8 mouse cellular contexts compared by ENCODE assay signal in genomic region chr8:85013230-85013840, GRCm38 (mm10). TPM values are rescaled to one million over a fixed set of nuclear protein-coding genes. Genes with fewer than 3 reads are reported as not detected.
DNase-seq lines count a peak whose midpoint lies in the region; ATAC-seq and TF ChIP-seq lines count a peak whose summit lies in the region.

No protein-coding gene starts in this region.

- H3K4me2 ChIP-seq in embryonic facial prominence, embryonic 12.5 days (replicated peaks): peak overlapping the region; percentile 47
- H3K4me2 ChIP-seq in liver, postnatal 0 days (ENCODE audit: low read depth, low read length): peak overlapping the region; percentile 66
- H3K4me2 ChIP-seq in neural tube, embryonic 11.5 days (ENCODE audit: low read depth): peak overlapping the region; percentile 55

- H3ac ChIP-seq in C2C12 (ENCODE audit: control insufficient read depth, insufficient read length, low read depth): peak overlapping the region; percentile 12

- H3K79me3 ChIP-seq in C2C12 (ENCODE audit: low read depth): no peaks in the 10 kb centered on the region

- peak; percentile 30; the same call in 1 of the 2 replicates for ATAC-seq in embryonic facial prominence, embryonic 12.5 days (ENCODE audit: insufficient number of reproducible peaks, insufficient read depth, low FRiP score, low TSS enrichment)
- ATAC-seq in liver, postnatal 0 days: peak; percentile 70
- ATAC-seq in neural tube, embryonic 11.5 days (ENCODE audit: insufficient read depth, low FRiP score, low TSS enrichment): peak; percentile 50; the same call in 1 of the 2 replicates

- H3K27me3 ChIP-seq in C2C12 (ENCODE audit: control insufficient read depth, insufficient read depth, insufficient read length): peaks cover 11% of the 10 kb centered on the region
- H3K27me3 ChIP-seq in embryonic facial prominence, embryonic 12.5 days: peaks cover 58% of the 10 kb centered on the region
- H3K27me3 ChIP-seq in liver, postnatal 0 days (ENCODE audit: insufficient read depth, low read length): peaks cover 41% of the 10 kb centered on the region
- peaks cover 25% of the 10 kb centered on the region for H3K27me3 ChIP-seq in neural tube, embryonic 11.5 days (ENCODE audit: control insufficient read depth, insufficient read depth, low read length)

- TF ChIP-seq EP300 in liver, postnatal 0 days (IDR thresholded peaks at IDR 0.05; ENCODE audit: low read depth): no peak

- peaks cover 1% of the 10 kb centered on the region for H3K36me3 ChIP-seq in C2C12 (ENCODE audit: control insufficient read depth, insufficient read depth)
- H3K36me3 ChIP-seq in embryonic facial prominence, embryonic 12.5 days: peaks cover 10% of the 10 kb centered on the region
- peaks cover 6% of the 10 kb centered on the region; the same call in 1 of the 2 replicates for H3K36me3 ChIP-seq in liver, postnatal 0 days (replicated peaks; ENCODE audit: insufficient read depth, low read length)
- H3K36me3 ChIP-seq in neural tube, embryonic 11.5 days (ENCODE audit: control insufficient read depth, insufficient read depth, low read length): peaks cover 1% of the 10 kb centered on the region

- peak; percentile 83 for DNase-seq in adrenal gland, postnatal 14 days
- DNase-seq in heart, postnatal 10 days: peak; percentile 56 to 68
- DNase-seq in kidney, postnatal 36 days: peak; percentile 84 to 89
- DNase-seq in liver, postnatal 0 days: peak; percentile 81
- peak; percentile 82 for DNase-seq in neural tube, embryonic 11.5 days (ENCODE audit: low spot score)
- DNase-seq in testis, postnatal 10 days (ENCODE audit: low spot score): peak; percentile 80

- H3K4me3 ChIP-seq in C2C12 (ENCODE audit: insufficient read depth, poor library complexity, severe bottlenecking): no peak overlapping the region
- H3K4me3 ChIP-seq in embryonic facial prominence, embryonic 12.5 days: peak overlapping the region; percentile 22
- peak overlapping the region; percentile 21; the same call in 1 of the 2 replicates for H3K4me3 ChIP-seq in liver, postnatal 0 days (ENCODE audit: low read depth, low read length)
- H3K4me3 ChIP-seq in neural tube, embryonic 11.5 days (ENCODE audit: low read depth, low read length): peak overlapping the region; percentile 21

- peak; percentile 17 for TF ChIP-seq CTCF in C2C12 (IDR thresholded peaks at IDR 0.05; ENCODE audit: control insufficient read depth, insufficient read depth, insufficient read length)
- TF ChIP-seq CTCF in liver, postnatal 0 days (IDR thresholded peaks at IDR 0.05; ENCODE audit: low read depth): peak; percentile 80

- no peaks in the 10 kb centered on the region for H3K79me2 ChIP-seq in C2C12 (ENCODE audit: control insufficient read depth, insufficient read depth)

- no peak overlapping the region for H3K9ac ChIP-seq in embryonic facial prominence, embryonic 12.5 days
- no peak overlapping the region; the same call in 1 of the 2 replicates for H3K9ac ChIP-seq in liver, postnatal 0 days (replicated peaks)
- peak overlapping the region; percentile 44 for H3K9ac ChIP-seq in neural tube, embryonic 11.5 days (ENCODE audit: low read length)

- H3K9me3 ChIP-seq in embryonic facial prominence, embryonic 12.5 days: no peaks in the 10 kb centered on the region
- no peaks in the 10 kb centered on the region for H3K9me3 ChIP-seq in liver, postnatal 0 days (ENCODE audit: low read length)
- no peaks in the 10 kb centered on the region for H3K9me3 ChIP-seq in neural tube, embryonic 11.5 days (ENCODE audit: control insufficient read depth, low read length)

- no peak overlapping the region for H3K27ac ChIP-seq in embryonic facial prominence, embryonic 12.5 days
- no peak overlapping the region for H3K27ac ChIP-seq in liver, postnatal 0 days (ENCODE audit: low read depth)
- H3K27ac ChIP-seq in neural tube, embryonic 11.5 days (ENCODE audit: low read depth, low read length): no peak overlapping the region

- intact Hi-C loops in heart, postnatal 10 days (cut with DNase I): loop anchor here (1.0 kb wide), 1 partner anchor 19 kb away; no protein-coding TSS in a partner anchor

- WGBS in embryonic facial prominence, embryonic 12.5 days: 4% methylated on average over 26 of the region's 26 CpGs
- 4% methylated on average over 25 of the region's 26 CpGs for WGBS in liver, postnatal 0 days (ENCODE audit: insufficient replicate concordance)
- WGBS in neural tube, embryonic 11.5 days: 7% methylated on average over 25 of the region's 26 CpGs

- H3K4me1 ChIP-seq in embryonic facial prominence, embryonic 12.5 days: peaks cover 4% of the 10 kb centered on the region; the same call in 1 of the 2 replicates
- peaks cover 4% of the 10 kb centered on the region; the same call in 1 of the 2 replicates for H3K4me1 ChIP-seq in liver, postnatal 0 days (ENCODE audit: insufficient read depth)
- no peaks in the 10 kb centered on the region for H3K4me1 ChIP-seq in neural tube, embryonic 11.5 days (ENCODE audit: control insufficient read depth, insufficient read depth, low read length)

TF ChIP-seq in C2C12, 6 proteins besides CTCF, POLR2A, EP300 and RAD21:
- TF ChIP-seq MAX (IDR thresholded peaks at IDR 0.05) (no peak), USF1 (IDR thresholded peaks at IDR 0.05; ENCODE audit: low read depth) (no peak), CEBPB (IDR thresholded peaks at IDR 0.05; ENCODE audit: low read depth) (no peak), MYOG (IDR thresholded peaks at IDR 0.05; ENCODE audit: control insufficient read depth, extremely low read depth, insufficient read length) (no peak), FOSL1 (IDR thresholded peaks at IDR 0.05; ENCODE audit: insufficient read depth, low read length, poor library complexity, severe bottlenecking) (no peak), MYOD1 (IDR thresholded peaks at IDR 0.05; ENCODE audit: control insufficient read depth, insufficient read length, low read depth) (no peak)

RNA-seq across cellular contexts. Expression of gene Best2, which starts 1.0 kb away (rescaled TPM):
- polyA plus RNA-seq in C2C12 (2012; fragmentation: generic; extraction: Trizol): 0.04 TPM
- total RNA-seq in adrenal gland, postnatal 14 days (2021): not detected in 2 replicates
- 0.08 TPM in 1 of 2 replicates, not detected in the other for polyA plus RNA-seq in embryonic facial prominence, embryonic 12.5 days (2016; fragmentation: Nextera tagmentation; extraction: Ambion mirVana)
- total RNA-seq in heart, postnatal 10 days (2021): not detected
- not detected in 2 replicates for polyA plus RNA-seq in liver, postnatal 0 days (2015; fragmentation: Nextera tagmentation; extraction: Ambion mirVana)
- polyA plus RNA-seq in neural tube, embryonic 11.5 days (2014; fragmentation: Nextera tagmentation; extraction: Ambion mirVana): not detected in 2 replicates

RNA-seq across cellular contexts. Expression of gene Asna1, which starts 11.7 kb away (rescaled TPM):
- 253 TPM for polyA plus RNA-seq in C2C12 (2012; fragmentation: generic; extraction: Trizol)
- total RNA-seq in adrenal gland, postnatal 14 days (2021): 91.4 and 94.7 TPM in 2 replicates
- polyA plus RNA-seq in embryonic facial prominence, embryonic 12.5 days (2016; fragmentation: Nextera tagmentation; extraction: Ambion mirVana): 125 and 132 TPM in 2 replicates
- 10 to 100 TPM; 78.6 to 79.7 TPM for total RNA-seq in heart, postnatal 10 days (2021)
- polyA plus RNA-seq in liver, postnatal 0 days (2015; fragmentation: Nextera tagmentation; extraction: Ambion mirVana): 33.2 and 34.4 TPM in 2 replicates
- polyA plus RNA-seq in neural tube, embryonic 11.5 days (2014; fragmentation: Nextera tagmentation; extraction: Ambion mirVana): 129 and 130 TPM in 2 replicates

RNA-seq across cellular contexts. Expression of gene Trir, which starts 13.3 kb away (rescaled TPM):
- 321 TPM for polyA plus RNA-seq in C2C12 (2012; fragmentation: generic; extraction: Trizol)
- total RNA-seq in adrenal gland, postnatal 14 days (2021): 154 and 161 TPM in 2 replicates
- polyA plus RNA-seq in embryonic facial prominence, embryonic 12.5 days (2016; fragmentation: Nextera tagmentation; extraction: Ambion mirVana): 160 and 176 TPM in 2 replicates
- 100 to 1,000 TPM; 117 to 120 TPM for total RNA-seq in heart, postnatal 10 days (2021)
- 63.0 and 73.6 TPM in 2 replicates for polyA plus RNA-seq in liver, postnatal 0 days (2015; fragmentation: Nextera tagmentation; extraction: Ambion mirVana)
- polyA plus RNA-seq in neural tube, embryonic 11.5 days (2014; fragmentation: Nextera tagmentation; extraction: Ambion mirVana): 158 and 170 TPM in 2 replicates

RNA-seq across cellular contexts. Expression of gene Hook2, which starts 22.9 kb away (rescaled TPM):
- polyA plus RNA-seq in C2C12 (2012; fragmentation: generic; extraction: Trizol): 7.0 TPM
- 5.8 and 6.9 TPM in 2 replicates for total RNA-seq in adrenal gland, postnatal 14 days (2021)
- polyA plus RNA-seq in embryonic facial prominence, embryonic 12.5 days (2016; fragmentation: Nextera tagmentation; extraction: Ambion mirVana): 20.6 TPM in 2 replicates
- total RNA-seq in heart, postnatal 10 days (2021): 1 to 10 TPM; 1.8 to 2.3 TPM
- 12.0 and 12.2 TPM in 2 replicates for polyA plus RNA-seq in liver, postnatal 0 days (2015; fragmentation: Nextera tagmentation; extraction: Ambion mirVana)
- 10.5 and 12.9 TPM in 2 replicates for polyA plus RNA-seq in neural tube, embryonic 11.5 days (2014; fragmentation: Nextera tagmentation; extraction: Ambion mirVana)

RNA-seq across cellular contexts. Expression of gene Tnpo2, which starts 23.4 kb away (rescaled TPM):
- 52.0 TPM for polyA plus RNA-seq in C2C12 (2012; fragmentation: generic; extraction: Trizol)
- 65.9 and 67.8 TPM in 2 replicates for total RNA-seq in adrenal gland, postnatal 14 days (2021)
- polyA plus RNA-seq in embryonic facial prominence, embryonic 12.5 days (2016; fragmentation: Nextera tagmentation; extraction: Ambion mirVana): 31.7 and 33.3 TPM in 2 replicates
- total RNA-seq in heart, postnatal 10 days (2021): 10 to 100 TPM; 32.2 to 39.6 TPM
- polyA plus RNA-seq in liver, postnatal 0 days (2015; fragmentation: Nextera tagmentation; extraction: Ambion mirVana): 7.6 and 8.2 TPM in 2 replicates
- 16.3 and 19.7 TPM in 2 replicates for polyA plus RNA-seq in neural tube, embryonic 11.5 days (2014; fragmentation: Nextera tagmentation; extraction: Ambion mirVana)
